Comparison of ENCODE assay signal across 10 mouse cellular contexts in the genomic region with DNA sequence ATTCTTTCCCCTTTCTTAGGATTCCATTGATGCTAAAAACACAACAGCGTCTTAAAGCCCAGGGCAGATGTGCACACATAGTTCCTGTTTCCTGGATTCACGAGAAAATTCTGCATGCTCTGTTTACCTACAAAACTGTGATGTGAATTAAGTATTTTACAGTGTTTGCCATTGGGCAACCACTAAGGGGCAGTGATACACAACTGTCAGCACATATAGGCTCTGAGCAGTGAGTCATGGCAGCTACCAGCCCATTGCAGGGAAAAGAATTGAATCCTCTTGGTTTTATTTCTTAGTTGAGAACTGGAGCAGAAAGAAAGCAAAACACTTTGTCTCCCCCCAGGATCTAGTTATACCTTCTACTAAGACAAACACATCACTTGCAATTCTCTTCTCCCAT.
DNase-seq lines count a peak whose midpoint lies in the region; ATAC-seq and TF ChIP-seq lines count a peak whose summit lies in the region.
"Had no signal": no experiment of that assay in that cellular context is flagged by ENCODE, and none has a peak within 500 bp of the region (broad histone marks: within the 10 kb centered on the region; RNA-seq: fewer than 3 reads in every experiment).

No protein-coding gene starts in this region.

- no peak overlapping the region for H3K4me2 ChIP-seq in heart, embryonic 12.5 days
- H3K4me2 ChIP-seq: heart, embryonic 13.5 days; kidney, embryonic 15.5 days; limb, embryonic 15.5 days had no signal

- H3K4me3 ChIP-seq in embryonic fibroblast, embryonic 13.5 days (ENCODE audit: insufficient read depth, low read length), result no peak overlapping the region
- H3K4me3 ChIP-seq in heart, embryonic 12.5 days, result no peak overlapping the region
- H3K4me3 ChIP-seq: heart, embryonic 13.5 days; kidney, embryonic 15.5 days; limb, embryonic 15.5 days had no signal

- no peak for ATAC-seq in heart, embryonic 12.5 days (ENCODE audit: insufficient number of reproducible peaks, low FRiP score)

- H3K27me3 ChIP-seq in heart, embryonic 12.5 days (replicated peaks), result no peaks in the 10 kb centered on the region
- H3K27me3 ChIP-seq: heart, embryonic 13.5 days; kidney, embryonic 15.5 days; limb, embryonic 15.5 days had no signal

- TF ChIP-seq CTCF in embryonic fibroblast, embryonic 13.5 days (IDR thresholded peaks at IDR 0.05; ENCODE audit: borderline replicate concordance, insufficient read depth, low read length), result peak; percentile 27; the same call in 1 of the 2 replicates

- no peak overlapping the region for H3K27ac ChIP-seq in embryonic fibroblast, embryonic 13.5 days (ENCODE audit: insufficient read depth, low read length)
- no peak overlapping the region for H3K27ac ChIP-seq in heart, embryonic 12.5 days (ENCODE audit: poor library complexity, severe bottlenecking)
- H3K27ac ChIP-seq: heart, embryonic 13.5 days; kidney, embryonic 15.5 days; limb, embryonic 15.5 days had no signal

- peak; percentile 20 for DNase-seq in right cerebral cortex, adult 18-20 months
- no peak for DNase-seq in right cerebral cortex, postnatal 14 days
- peak; percentile 6 for DNase-seq in left cerebral cortex, postnatal 4 days
- DNase-seq in testis, postnatal 10 days (ENCODE audit: low spot score), result no peak
- no peak for DNase-seq in spleen, postnatal 10 days (ENCODE audit: low spot score in 2 of 2)

- H3K9ac ChIP-seq in heart, embryonic 12.5 days, result no peak overlapping the region
- H3K9ac ChIP-seq: heart, embryonic 13.5 days; kidney, embryonic 15.5 days; limb, embryonic 15.5 days had no signal

- H3K9me3 ChIP-seq in heart, embryonic 12.5 days (replicated peaks), result no peaks in the 10 kb centered on the region
- H3K9me3 ChIP-seq: heart, embryonic 13.5 days; kidney, embryonic 15.5 days; limb, embryonic 15.5 days had no signal

- TF ChIP-seq POLR2A in embryonic fibroblast, embryonic 13.5 days (IDR thresholded peaks at IDR 0.05; ENCODE audit: low read depth, low read length), result no peak

- intact Hi-C loops in left cerebral cortex, postnatal 4 days (cut with DNase I), result no loop called here

- WGBS in heart, embryonic 12.5 days, result 50% methylated on average over 2 of the region's 2 CpGs

- no peaks in the 10 kb centered on the region for H3K36me3 ChIP-seq in heart, embryonic 12.5 days
- H3K36me3 ChIP-seq: heart, embryonic 13.5 days; kidney, embryonic 15.5 days; limb, embryonic 15.5 days had no signal

- H3K4me1 ChIP-seq in embryonic fibroblast, embryonic 13.5 days (ENCODE audit: control insufficient read depth, insufficient read depth, low read length), result no peaks in the 10 kb centered on the region
- H3K4me1 ChIP-seq in heart, embryonic 12.5 days (replicated peaks), result no peaks in the 10 kb centered on the region
- H3K4me1 ChIP-seq: heart, embryonic 13.5 days; kidney, embryonic 15.5 days; limb, embryonic 15.5 days had no signal

Comparison
In these comparisons a context has a peak if more than half of its experiments do, and no peak if none do; other contexts are left out.
1. DNase-seq: peak in right cerebral cortex, adult 18-20 months (single experiment) and left cerebral cortex, postnatal 4 days (single experiment); none in right cerebral cortex, postnatal 14 days (single experiment), testis, postnatal 10 days (single experiment) and spleen, postnatal 10 days (0 of 2).